Mouse (Mus musculus) G1E (cell line): ENCODE results near the gene Faf2.

ENCODE experiments used
- CTCF ChIP-seq: IDR thresholded peaks from 2 replicates; pipeline ENCODE4 v1.5.1; 2012; ENCODE audit warnings: low read depth, low read length, inconsistent platforms, mixed read lengths
- GATA1 ChIP-seq: IDR thresholded peaks from 2 replicates; pipeline ENCODE4 v1.6.1; 2012; ENCODE audit warnings: borderline replicate concordance, low read length, inconsistent platforms, mixed read lengths
- TAL1 ChIP-seq: conservative IDR thresholded peaks from 2 replicates; pipeline ENCODE4 v1.6.1; 2012; ENCODE audit warnings: low read depth, low read length, inconsistent platforms, mixed read lengths

DNA sequence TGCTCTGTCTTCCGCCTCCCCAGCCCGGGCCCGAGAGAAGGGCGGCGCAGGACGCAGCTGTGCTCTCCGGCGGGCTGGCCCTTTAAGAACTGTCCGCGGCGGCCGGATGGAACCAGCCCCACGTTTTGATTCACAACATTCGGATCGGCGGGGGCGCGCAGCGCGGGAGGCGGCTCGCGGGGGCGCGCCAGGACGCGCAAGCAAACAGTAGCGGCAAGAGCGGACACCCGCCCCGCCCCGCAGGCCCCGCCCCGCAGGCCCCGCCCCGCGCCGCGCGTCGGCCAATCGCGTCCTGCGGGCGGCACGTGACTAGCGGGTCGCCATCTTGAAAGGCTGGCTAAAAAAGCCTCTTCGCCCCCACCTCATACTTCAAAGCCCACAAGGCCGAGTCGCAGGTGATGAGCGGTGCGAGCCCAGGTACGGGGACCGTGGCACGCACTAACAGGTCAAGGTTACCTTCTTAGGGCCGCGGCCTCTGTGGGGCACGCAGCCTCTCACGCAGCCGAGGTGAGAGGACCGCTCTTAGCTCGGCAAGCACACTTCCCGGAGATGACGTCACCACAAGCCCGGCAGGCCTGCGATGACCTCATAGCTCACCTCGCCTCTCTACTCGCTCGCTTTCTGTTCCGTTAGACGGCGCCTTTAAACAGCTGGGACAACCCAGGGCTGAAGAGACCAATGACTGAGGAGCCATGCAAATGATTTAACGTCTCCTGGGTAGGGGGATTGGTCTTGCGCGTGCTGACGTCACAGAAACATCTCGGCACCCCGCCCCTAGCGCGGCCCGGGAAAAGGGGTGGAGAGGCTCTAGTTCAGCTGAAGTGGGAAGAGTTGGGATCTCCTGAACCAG, 66.2 kb downstream of the Faf2 start:
- TF ChIP-seq GATA1 (no peak), CTCF (no peak), TAL1 (no peak)
